Mouse (Mus musculus): ENCODE measurements around the gene Rfwd3. TPM values are rescaled to one million over a fixed set of nuclear protein-coding genes. Genes with fewer than 3 reads are reported as not detected.
"Not testable (repeated sequence)": the region's sequence is repeated elsewhere in the genome, so short reads cannot be mapped to it uniquely, and the experiment has no call there.

The Rfwd3 gene
- total and polyA plus RNA-seq, 3 experiments = 54.2 to 63.2 TPM; not detected in 1

DNA sequence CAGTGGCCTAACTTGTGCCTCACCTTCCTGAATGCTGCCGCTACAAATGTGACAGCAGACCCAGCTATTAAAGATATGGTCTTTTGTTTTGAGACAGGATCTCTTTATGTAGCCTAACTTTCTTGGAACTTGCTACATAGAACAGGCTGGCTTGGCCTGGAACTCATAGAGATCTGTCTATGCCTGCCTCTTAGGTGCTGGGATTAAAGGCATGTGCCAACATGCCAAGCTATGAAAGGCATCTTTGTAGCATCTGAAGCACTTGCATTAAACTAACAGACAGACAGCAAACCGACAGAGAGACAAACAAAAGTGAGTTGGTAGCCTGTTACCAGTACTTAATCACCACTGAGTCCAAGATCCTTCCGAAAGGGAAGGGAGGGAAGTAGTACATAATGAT is 17.9 kb downstream of the Rfwd3 start:
- Histone ChIP-seq H3K4me1 (ENCODE audit: control insufficient read depth in 1 of 2, insufficient read depth in 2 of 2, low read length in 2 of 2) (no peaks in the 10 kb centered on the region), H3K9ac (ENCODE audit: control insufficient read depth, low read depth, low read length, poor library complexity, severe bottlenecking) (no peak overlapping the region), H3K79me2 (ENCODE audit: control insufficient read depth, insufficient read depth, low read length, poor library complexity) (no peaks in the 10 kb centered on the region), H3K9me3 (replicated peaks; ENCODE audit: insufficient read depth, low read length) (no peaks in the 10 kb centered on the region), H3K36me3 (ENCODE audit: control insufficient read depth in 1 of 2, insufficient read depth in 2 of 2, low read length in 2 of 2) (peaks cover 0 to 54% of the 10 kb centered on the region in 2 experiments; a peak in 2 of 4 replicates), H3K4me3 (ENCODE audit: control insufficient read depth in 1 of 2, insufficient read depth in 1 of 2, low read depth in 2 of 2, low read length in 2 of 2) (no peak overlapping the region), H3K27ac (ENCODE audit: control insufficient read depth, low read depth, low read length) (no peak overlapping the region), H3K27me3 (ENCODE audit: control insufficient read depth in 1 of 2, insufficient read depth in 2 of 2, low read length in 2 of 2) (no peaks in the 10 kb centered on the region)
- no peak for DNase-seq (ENCODE audit: low read depth, low spot score)
- TF ChIP-seq CTCF (IDR thresholded peaks at IDR 0.05 in 2 of 3, conservative IDR thresholded peaks at IDR 0.05 in 1 of 3; ENCODE audit: control insufficient read depth in 1 of 3, insufficient read depth in 1 of 3, low read depth in 2 of 3, low read length in 3 of 3, poor library complexity in 1 of 3, severe bottlenecking in 1 of 3) = no peak
- no peak for TF ChIP-seq ZMIZ1 (IDR thresholded peaks at IDR 0.05; ENCODE audit: low read depth, low read length)
- no peak for TF ChIP-seq MAZ (IDR thresholded peaks at IDR 0.05; ENCODE audit: low read depth, low read length)
- no peak for TF ChIP-seq SIN3A (IDR thresholded peaks at IDR 0.05; ENCODE audit: low read length)
- no peak for TF ChIP-seq POLR2A (IDR thresholded peaks at IDR 0.05; ENCODE audit: control insufficient read depth in 1 of 2, insufficient read depth in 1 of 2, low read depth in 1 of 2, low read length in 2 of 2, poor library complexity in 1 of 2)
- TF ChIP-seq SMC3 (IDR thresholded peaks at IDR 0.05; ENCODE audit: low read depth, low read length) = no peak

DNA sequence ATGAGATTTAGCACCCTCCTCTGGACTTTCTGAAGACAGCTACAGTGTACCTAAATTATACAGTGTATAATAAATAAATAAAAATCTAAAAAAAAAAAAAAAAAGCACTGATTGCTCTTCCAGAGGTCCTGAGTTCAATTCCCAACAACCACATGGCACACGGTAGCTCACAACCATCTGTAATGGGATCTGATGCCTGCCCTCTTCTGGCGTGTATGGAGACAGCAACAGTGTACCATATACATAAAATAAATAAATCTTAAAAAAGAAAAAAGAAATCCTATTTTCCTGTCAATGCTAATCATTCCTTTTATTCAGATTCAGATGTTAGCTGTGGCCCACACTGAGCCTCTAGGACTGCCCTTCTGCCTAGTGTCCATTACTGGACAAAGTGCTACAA is 31.7 kb downstream of the Rfwd3 start:
- H3K79me2 ChIP-seq (ENCODE audit: control insufficient read depth, insufficient read depth, low read length, poor library complexity) = no peaks in the 10 kb centered on the region
- no peaks in the 10 kb centered on the region for H3K9me3 ChIP-seq (replicated peaks; ENCODE audit: insufficient read depth, low read length)
- H3K9ac ChIP-seq (ENCODE audit: control insufficient read depth, low read depth, low read length, poor library complexity, severe bottlenecking) = no peak overlapping the region
- no peaks in the 10 kb centered on the region for H3K36me3 ChIP-seq (ENCODE audit: control insufficient read depth in 1 of 2, insufficient read depth in 2 of 2, low read length in 2 of 2)
- peak; percentile 40 for DNase-seq (ENCODE audit: low read depth, low spot score)
- TF ChIP-seq MYC (IDR thresholded peaks at IDR 0.05; ENCODE audit: low read depth, low read length) = 0 out of 2 replicates have a peak, but pooled peaks have one; percentile 32
- TF ChIP-seq USF2 (IDR thresholded peaks at IDR 0.05; ENCODE audit: borderline replicate concordance in 1 of 2, insufficient read depth in 1 of 2, low read depth in 1 of 2, low read length in 2 of 2) = no peak
- TF ChIP-seq ZC3H11A (IDR thresholded peaks at IDR 0.05; ENCODE audit: low read depth, low read length) = 0 out of 2 replicates have a peak, but pooled peaks have one; percentile 3
- 0 out of 2 replicates have a peak, but pooled peaks have one; percentile 20 for TF ChIP-seq ZNF384 (IDR thresholded peaks at IDR 0.05; ENCODE audit: low read depth, low read length)
- TF ChIP-seq SIN3A (IDR thresholded peaks at IDR 0.05; ENCODE audit: low read length) = no peak
- TF ChIP-seq POLR2AphosphoS2 (IDR thresholded peaks at IDR 0.05; ENCODE audit: low read length) = 0 out of 2 replicates have a peak, but pooled peaks have one; percentile 42
- no peak for TF ChIP-seq GATA1 (IDR thresholded peaks at IDR 0.05; ENCODE audit: low read depth, low read length)
- peak; percentile 49 for TF ChIP-seq SMC3 (IDR thresholded peaks at IDR 0.05; ENCODE audit: low read depth, low read length)
- peak in 2 of 3 experiments; percentile 30 to 39; a peak in 4 of 6 replicates for TF ChIP-seq CTCF (IDR thresholded peaks at IDR 0.05 in 2 of 3, conservative IDR thresholded peaks at IDR 0.05 in 1 of 3; ENCODE audit: control insufficient read depth in 1 of 3, insufficient read depth in 1 of 3, low read depth in 2 of 3, low read length in 3 of 3, poor library complexity in 1 of 3, severe bottlenecking in 1 of 3)
- no peak for TF ChIP-seq USF1 (IDR thresholded peaks at IDR 0.05; ENCODE audit: low read depth, low read length)
- TF ChIP-seq MXI1 (IDR thresholded peaks at IDR 0.05; ENCODE audit: low read depth, low read length) = 0 out of 2 replicates have a peak, but pooled peaks have one; percentile 20
- peak; percentile 16 for TF ChIP-seq RAD21 (IDR thresholded peaks at IDR 0.05; ENCODE audit: low read depth, low read length)
- H3K4me3 ChIP-seq (ENCODE audit: control insufficient read depth in 1 of 2, insufficient read depth in 1 of 2, low read depth in 2 of 2, low read length in 2 of 2) = no peak overlapping the region
- H3K4me1 ChIP-seq (ENCODE audit: control insufficient read depth in 1 of 2, insufficient read depth in 2 of 2, low read length in 2 of 2) = no peaks in the 10 kb centered on the region
- H3K27me3 ChIP-seq (ENCODE audit: control insufficient read depth in 1 of 2, insufficient read depth in 2 of 2, low read length in 2 of 2) = no peaks in the 10 kb centered on the region
- H3K27ac ChIP-seq (ENCODE audit: control insufficient read depth, low read depth, low read length) = no peak overlapping the region

DNA sequence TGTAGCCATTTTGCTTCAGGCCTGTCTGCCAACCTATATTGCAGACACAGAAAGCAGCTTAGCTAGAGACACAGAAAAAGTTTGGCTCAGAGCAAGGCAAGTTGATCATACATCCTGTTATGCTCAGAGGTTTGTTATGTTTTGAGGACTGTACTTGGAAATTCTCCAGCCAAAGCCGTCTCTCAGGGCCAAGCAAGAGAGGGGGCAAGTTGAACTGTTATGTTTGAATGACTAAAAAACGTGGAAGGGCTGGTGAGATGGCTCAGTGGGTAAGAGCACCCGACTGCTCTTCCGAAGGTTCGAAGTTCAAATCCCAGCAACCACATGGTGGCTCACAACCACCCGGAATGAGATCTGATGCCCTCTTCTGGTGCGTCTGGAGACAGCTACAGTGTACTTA is 33.9 kb downstream of the Rfwd3 start:
- H3K9ac ChIP-seq (ENCODE audit: control insufficient read depth, low read depth, low read length, poor library complexity, severe bottlenecking); H3K4me1 ChIP-seq (ENCODE audit: control insufficient read depth in 1 of 2, insufficient read depth in 2 of 2, low read length in 2 of 2); H3K36me3 ChIP-seq (ENCODE audit: control insufficient read depth in 1 of 2, insufficient read depth in 2 of 2, low read length in 2 of 2); H3K9me3 ChIP-seq (replicated peaks; ENCODE audit: insufficient read depth, low read length); H3K27ac ChIP-seq (ENCODE audit: control insufficient read depth, low read depth, low read length); H3K79me2 ChIP-seq (ENCODE audit: control insufficient read depth, insufficient read depth, low read length, poor library complexity); H3K27me3 ChIP-seq (ENCODE audit: control insufficient read depth in 1 of 2, insufficient read depth in 2 of 2, low read length in 2 of 2); H3K4me3 ChIP-seq (ENCODE audit: control insufficient read depth in 1 of 2, insufficient read depth in 1 of 2, low read depth in 2 of 2, low read length in 2 of 2); DNase-seq (ENCODE audit: low read depth, low spot score): not testable (repeated sequence)

Data from MEL (cell line).